Mouse (Mus musculus) heart, adult 2 months (tissue): Measurements from ENCODE around the gene Slc30a2.

Experiments
- CTCF ChIP-seq: fragments of 200-600 bp; IDR thresholded peaks from 2 replicates; pipeline ENCODE4 v1.8.1; 2022; ENCODE audit warnings: antibody characterized with exemption, mild to moderate bottlenecking, moderate library complexity
- POLR2A ChIP-seq: fragments of 200-500 bp; IDR thresholded peaks from 2 replicates; pipeline ENCODE4 v1.6.1; 2011; ENCODE audit warnings: mild to moderate bottlenecking, low read depth, low read length, control low read depth; ENCODE audit not compliant: insufficient read depth

- TF ChIP-seq CTCF (no peak), POLR2A (no peak)
Measured at GRCm38 (mm10) chr4:134298626-134299497, 44.1 kb upstream of the Slc30a2 start.
